Mouse (Mus musculus) hindbrain, embryonic 16.5 days (tissue): ENCODE measurements around the gene Etv5. TPM values are rescaled to one million over a fixed set of nuclear protein-coding genes. Genes with fewer than 3 reads are reported as not detected.

Experiments
- ATAC-seq: fragments of 200-750 bp; cut with Nextera tagmentation; 2 replicates; pipeline ENCODE4 v1.8.0; 2017; ENCODE audit warnings: moderate TSS enrichment, moderate library complexity
- H3K27ac ChIP-seq: fragments of 300-500 bp; sonication (generic); 2 replicates; pipeline ENCODE4 v1.5.1; 2014; ENCODE audit warnings: low read depth, mild to moderate bottlenecking, control low read depth, low read length, moderate library complexity
- H3K27me3 ChIP-seq: fragments of 300-500 bp; sonication (generic); replicated peaks from 2 replicates; pipeline ENCODE4 v1.6.1; 2014; ENCODE audit warnings: low read length; ENCODE audit not compliant: control insufficient read depth, insufficient read depth
- H3K36me3 ChIP-seq: fragments of 300-500 bp; sonication (generic); 2 replicates; pipeline ENCODE4 v1.6.1; 2014; ENCODE audit warnings: mild to moderate bottlenecking, low read length, moderate library complexity, mixed read lengths; ENCODE audit not compliant: control insufficient read depth, insufficient read depth
- H3K4me1 ChIP-seq: fragments of 300-500 bp; sonication (generic); 2 replicates; pipeline ENCODE4 v1.6.1; 2014; ENCODE audit warnings: low read depth, low read length; ENCODE audit not compliant: control insufficient read depth, insufficient read depth
- H3K4me2 ChIP-seq: fragments of 300-500 bp; sonication (generic); 2 replicates; pipeline ENCODE4 v1.6.1; 2014; ENCODE audit warnings: mild to moderate bottlenecking, low read length, control low read depth, moderate library complexity
- H3K4me3 ChIP-seq: fragments of 300-500 bp; sonication (generic); 2 replicates; pipeline ENCODE4 v1.5.1; 2014; ENCODE audit warnings: mild to moderate bottlenecking, low read length, control low read depth, moderate library complexity
- H3K9ac ChIP-seq: fragments of 300-500 bp; sonication (generic); 2 replicates; pipeline ENCODE4 v1.6.1; 2014; ENCODE audit warnings: low read depth, mild to moderate bottlenecking, control low read depth, low read length, moderate library complexity
- H3K9me3 ChIP-seq: fragments of 300-500 bp; sonication (generic); 2 replicates; pipeline ENCODE4 v1.6.1; 2014; ENCODE audit warnings: mild to moderate bottlenecking, low read length, moderate library complexity; ENCODE audit not compliant: control insufficient read depth
- WGBS: fragments of 180-500 bp; shearing (Covaris S2); extraction: QIAGEN DNeasy Blood & Tissue Kit; methylation state at CpG from one replicate; pipeline ENCODE4 v1.1.7; 2014; 5-methylcytosine and 5-hydroxymethylcytosine counted together
- polyA plus RNA-seq: library from polyadenylated mRNA; unstranded; fragments of >200 nt; fragmentation: Nextera tagmentation; extraction: Ambion mirVana; gene quantifications from 2 replicates; pipeline ENCODE4 v1.2.1, GENCODE M21; 2015

The Etv5 gene
- polyA plus RNA-seq, 1 experiment from 2014 or later: 29.9 TPM

- Histone ChIP-seq H3K9ac (no peak overlapping the region; the same call in 1 of the 2 replicates), H3K9me3 (no peaks in the 10 kb centered on the region), H3K4me2 (peak overlapping the region; percentile 40), H3K4me3 (no peak overlapping the region), H3K36me3 (no peaks in the 10 kb centered on the region), H3K27ac (no peak overlapping the region), H3K4me1 (peaks cover 29% of the 10 kb centered on the region), H3K27me3 (peaks cover 8% of the 10 kb centered on the region)
- WGBS: 48% methylated on average over 5 of the region's 5 CpGs
- no peak for ATAC-seq
Measured at GRCm38 (mm10) chr16:22434530-22434929, 5.0 kb downstream of the Etv5 start.

GRCm38 (mm10) chr16:22433944-22434343 lies 5.6 kb downstream of the Etv5 start:
- Histone ChIP-seq H3K4me1 (peaks cover 35% of the 10 kb centered on the region), H3K4me2 (peak overlapping the region; percentile 40), H3K9ac (no peak overlapping the region), H3K9me3 (no peaks in the 10 kb centered on the region), H3K27me3 (peaks cover 8% of the 10 kb centered on the region), H3K4me3 (no peak overlapping the region), H3K36me3 (no peaks in the 10 kb centered on the region), H3K27ac (no peak overlapping the region)
- no peak for ATAC-seq
- 14% methylated on average over 11 of the region's 12 CpGs for WGBS

GRCm38 (mm10) chr16:22431773-22432172 lies 7.7 kb downstream of the Etv5 start:
- Histone ChIP-seq H3K27ac (no peak overlapping the region), H3K4me2 (no peak overlapping the region), H3K27me3 (peaks cover 8% of the 10 kb centered on the region), H3K9ac (no peak overlapping the region), H3K4me3 (no peak overlapping the region), H3K36me3 (no peaks in the 10 kb centered on the region), H3K9me3 (no peaks in the 10 kb centered on the region), H3K4me1 (peaks cover 37% of the 10 kb centered on the region)
- ATAC-seq: no peak
- WGBS: 91% methylated on average over 12 of the region's 12 CpGs

GRCm38 (mm10) chr16:22431335-22431734 lies 8.2 kb downstream of the Etv5 start:
- Histone ChIP-seq H3K4me3 (no peak overlapping the region), H3K9ac (no peak overlapping the region), H3K4me1 (peaks cover 37% of the 10 kb centered on the region), H3K27ac (no peak overlapping the region), H3K4me2 (no peak overlapping the region), H3K9me3 (no peaks in the 10 kb centered on the region), H3K27me3 (peaks cover 8% of the 10 kb centered on the region), H3K36me3 (no peaks in the 10 kb centered on the region)
- whole genome bisulfite sequencing: 63% methylated on average over 2 of the region's 2 CpGs
- no peak for ATAC-seq

GRCm38 (mm10) chr16:22430211-22430951 lies 9.1 kb downstream of the Etv5 start:
- Histone ChIP-seq H3K27me3 (peaks cover 5% of the 10 kb centered on the region), H3K27ac (peak overlapping the region; percentile 61)

GRCm38 (mm10) chr16:22429377-22429776 lies 10.1 kb downstream of the Etv5 start:
- no peaks in the 10 kb centered on the region for H3K36me3 ChIP-seq
- peak overlapping the region; percentile 73 for H3K27ac ChIP-seq
- H3K4me2 ChIP-seq: peak overlapping the region; percentile 60
- peak overlapping the region; percentile 31 for H3K4me3 ChIP-seq
- whole genome bisulfite sequencing: 3% methylated on average over 8 of the region's 8 CpGs
- no peaks in the 10 kb centered on the region; the same call in 1 of the 2 replicates for H3K27me3 ChIP-seq
- H3K9ac ChIP-seq: peak overlapping the region; percentile 39; the same call in 1 of the 2 replicates
- ATAC-seq: no peak
- peaks cover 32% of the 10 kb centered on the region for H3K4me1 ChIP-seq
- no peaks in the 10 kb centered on the region for H3K9me3 ChIP-seq

More at GRCm38 (mm10) chr16:22430211-22430951, 9.1 kb downstream of the Etv5 start:
- 40% methylated on average over 16 of the region's 16 CpGs for WGBS
- Histone ChIP-seq H3K4me2 (peak overlapping the region; percentile 28), H3K4me3 (no peak overlapping the region), H3K9ac (no peak overlapping the region), H3K4me1 (peaks cover 37% of the 10 kb centered on the region), H3K36me3 (no peaks in the 10 kb centered on the region), H3K9me3 (no peaks in the 10 kb centered on the region)
- ATAC-seq: no peak

- no peaks in the 10 kb centered on the region for H3K9me3 ChIP-seq
- H3K27me3 ChIP-seq: no peaks in the 10 kb centered on the region; the same call in 1 of the 2 replicates
- H3K4me2 ChIP-seq: peak overlapping the region; percentile 60
- peak overlapping the region; percentile 31 for H3K4me3 ChIP-seq
- no peaks in the 10 kb centered on the region for H3K36me3 ChIP-seq
- 4% methylated on average over 9 of the region's 9 CpGs for WGBS
- H3K9ac ChIP-seq: peak overlapping the region; percentile 39; the same call in 1 of the 2 replicates
- H3K27ac ChIP-seq: peak overlapping the region; percentile 73
- peaks cover 31% of the 10 kb centered on the region for H3K4me1 ChIP-seq
- ATAC-seq: peak; percentile 96
Measured at GRCm38 (mm10) chr16:22428853-22429341, 10.6 kb downstream of the Etv5 start.

- no peak overlapping the region for H3K4me2 ChIP-seq
- H3K27me3 ChIP-seq: no peaks in the 10 kb centered on the region; the same call in 1 of the 2 replicates
- no peaks in the 10 kb centered on the region for H3K9me3 ChIP-seq
- H3K36me3 ChIP-seq: no peaks in the 10 kb centered on the region
- H3K4me3 ChIP-seq: no peak overlapping the region
- H3K4me1 ChIP-seq: peaks cover 29% of the 10 kb centered on the region
- no peak overlapping the region for H3K9ac ChIP-seq
- ATAC-seq: no peak
- 65% methylated on average over 7 of the region's 7 CpGs for WGBS
- H3K27ac ChIP-seq: no peak overlapping the region
Measured at GRCm38 (mm10) chr16:22426866-22427265, 12.7 kb downstream of the Etv5 start.

- WGBS: 61% methylated on average over 5 of the region's 5 CpGs
- H3K9ac ChIP-seq: no peak overlapping the region
Measured at GRCm38 (mm10) chr16:22422256-22422655, 17.3 kb downstream of the Etv5 start.

More at GRCm38 (mm10) chr16:22422256-22422655, 17.3 kb downstream of the Etv5 start:
- no peak overlapping the region for H3K27ac ChIP-seq
- ATAC-seq: no peak
- H3K27me3 ChIP-seq: no peaks in the 10 kb centered on the region
- H3K36me3 ChIP-seq: no peaks in the 10 kb centered on the region
- H3K4me2 ChIP-seq: no peak overlapping the region
- no peaks in the 10 kb centered on the region for H3K9me3 ChIP-seq
- no peak overlapping the region for H3K4me3 ChIP-seq
- no peaks in the 10 kb centered on the region for H3K4me1 ChIP-seq
